Mouse (Mus musculus) heart, adult 2 months (tissue): ENCODE measurements around the gene Plcg2.

Experiments
- EP300 ChIP-seq: fragments of 200-500 bp; IDR thresholded peaks from 2 replicates; pipeline ENCODE4 v1.6.1; 2011; ENCODE audit warnings: low read depth, low read length, control low read depth; ENCODE audit not compliant: insufficient read depth
- POLR2A ChIP-seq: fragments of 200-500 bp; IDR thresholded peaks from 2 replicates; pipeline ENCODE4 v1.6.1; 2011; ENCODE audit warnings: mild to moderate bottlenecking, low read depth, low read length, control low read depth; ENCODE audit not compliant: insufficient read depth

DNA sequence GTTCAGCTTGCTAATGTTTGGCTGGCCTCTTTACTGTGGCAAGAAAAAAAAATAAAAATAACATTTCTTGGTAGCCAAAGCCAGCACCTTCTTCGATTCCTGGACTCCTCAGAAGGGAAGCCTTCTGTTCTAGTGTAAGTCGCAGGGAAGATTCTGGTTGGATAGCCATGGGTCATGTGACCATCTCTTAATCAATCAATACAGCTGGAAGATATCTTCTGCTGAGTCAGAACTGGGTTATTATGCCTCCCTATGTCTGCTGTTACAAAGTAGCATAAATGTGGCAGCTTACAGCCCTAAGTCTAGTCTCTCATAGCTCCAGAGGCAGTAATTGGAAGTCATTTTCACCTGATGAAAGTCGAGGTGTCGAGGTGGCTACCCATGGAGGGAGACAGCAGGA is 180.6 kb downstream of the Plcg2 start:
- TF ChIP-seq EP300 = no peak
- TF ChIP-seq POLR2A = no peak
